Mouse (Mus musculus) urinary bladder, postnatal 36 days (tissue): ENCODE measurements around the gene 1700016K19Rik.

Experiments used
- DNase-seq, 2 experiments: peaks; one replicate each; pipeline ENCODE4 v3.0.0; 2022; ENCODE audit warnings: low spot score in 2 of 2, mixed read lengths in 1 of 2

The 1700016K19Rik gene

GRCm38 (mm10) chr11:75999440-76000155 is at the start of gene 1700016K19Rik:
Gene 1700016K19Rik (plus strand): TSS chr11:75999912.
- DNase-seq = peak; percentile 67 to 76

GRCm38 (mm10) chr11:75950459-75950858 is 49.3 kb upstream of the 1700016K19Rik start:
- DNase-seq = no peak

- DNase-seq = no peak
These were observed 47.8 kb upstream of the 1700016K19Rik start for GRCm38 (mm10) chr11:75951895-75952294.

- no peak for DNase-seq
These were observed 44.8 kb upstream of the 1700016K19Rik start for GRCm38 (mm10) chr11:75954896-75955295.

GRCm38 (mm10) chr11:75956651-75957050 is 43.1 kb upstream of the 1700016K19Rik start:
- DNase-seq = no peak

- no peak for DNase-seq
These were observed 42.4 kb upstream of the 1700016K19Rik start for GRCm38 (mm10) chr11:75957124-75957832.

- no peak for DNase-seq
These were observed 37.9 kb upstream of the 1700016K19Rik start for GRCm38 (mm10) chr11:75961782-75962181.

- no peak for DNase-seq
These were observed 35.8 kb upstream of the 1700016K19Rik start for GRCm38 (mm10) chr11:75963730-75964475.

- DNase-seq = no peak
These were observed 35.3 kb upstream of the 1700016K19Rik start for GRCm38 (mm10) chr11:75964476-75964730.

- no peak for DNase-seq
These were observed 33.9 kb upstream of the 1700016K19Rik start for GRCm38 (mm10) chr11:75965674-75966400.

- DNase-seq = peak; percentile 78 to 82
These were observed 33.0 kb upstream of the 1700016K19Rik start for GRCm38 (mm10) chr11:75966401-75967372.

- no peak for DNase-seq
These were observed 31.0 kb upstream of the 1700016K19Rik start for GRCm38 (mm10) chr11:75968761-75969160.

GRCm38 (mm10) chr11:75970629-75971028 is 29.1 kb upstream of the 1700016K19Rik start:
- no peak for DNase-seq

GRCm38 (mm10) chr11:75972188-75972587 is 27.5 kb upstream of the 1700016K19Rik start:
- no peak for DNase-seq

- no peak for DNase-seq
These were observed 26.7 kb upstream of the 1700016K19Rik start for GRCm38 (mm10) chr11:75972916-75973567.

- no peak for DNase-seq
These were observed 25.7 kb upstream of the 1700016K19Rik start for GRCm38 (mm10) chr11:75973988-75974387.

GRCm38 (mm10) chr11:75976748-75977147 is 23.0 kb upstream of the 1700016K19Rik start:
- DNase-seq = no peak

GRCm38 (mm10) chr11:75978051-75978450 is 21.7 kb upstream of the 1700016K19Rik start:
- DNase-seq = no peak

- peak in 1 of 2 experiments; percentile 6 for DNase-seq
These were observed 19.3 kb upstream of the 1700016K19Rik start for GRCm38 (mm10) chr11:75980413-75980812.

GRCm38 (mm10) chr11:75983194-75983593 is 16.5 kb upstream of the 1700016K19Rik start:
- DNase-seq = no peak
